Mouse (Mus musculus) embryonic facial prominence, embryonic 15.5 days (tissue): ENCODE data around the gene Ckap4. TPM values are rescaled to one million over a fixed set of nuclear protein-coding genes. Genes with fewer than 3 reads are reported as not detected.

Source experiments
- ATAC-seq: fragments of 200-750 bp; cut with Nextera tagmentation; 2 replicates; pipeline ENCODE4 v1.8.0; 2017; ENCODE audit warnings: low read depth, moderate TSS enrichment; ENCODE audit not compliant: insufficient number of reproducible peaks, low FRiP score, low TSS enrichment
- H3K27ac ChIP-seq: fragments of 300-500 bp; sonication (generic); replicated peaks from 2 replicates; pipeline ENCODE4 v1.5.1; 2015; ENCODE audit warnings: mild to moderate bottlenecking, inconsistent platforms
- H3K27me3 ChIP-seq: fragments of 300-500 bp; sonication (generic); 2 replicates; pipeline ENCODE4 v1.6.1; 2015; ENCODE audit warnings: inconsistent platforms
- H3K36me3 ChIP-seq: fragments of 300-500 bp; sonication (generic); 2 replicates; pipeline ENCODE4 v1.6.1; 2015; ENCODE audit warnings: mild to moderate bottlenecking, inconsistent platforms
- H3K4me1 ChIP-seq: fragments of 300-500 bp; sonication (generic); 2 replicates; pipeline ENCODE4 v1.6.1; 2015; ENCODE audit warnings: inconsistent platforms
- H3K4me2 ChIP-seq: fragments of 300-500 bp; sonication (generic); replicated peaks from 2 replicates; pipeline ENCODE4 v1.6.1; 2015; ENCODE audit warnings: mild to moderate bottlenecking, inconsistent platforms
- H3K4me3 ChIP-seq: fragments of 300-500 bp; sonication (generic); replicated peaks from 2 replicates; pipeline ENCODE4 v1.5.1; 2015; ENCODE audit warnings: mild to moderate bottlenecking, inconsistent platforms
- H3K9ac ChIP-seq: fragments of 300-500 bp; sonication (generic); 2 replicates; pipeline ENCODE4 v1.6.1; 2015; ENCODE audit warnings: inconsistent platforms
- H3K9me3 ChIP-seq: fragments of 300-500 bp; sonication (generic); replicated peaks from 2 replicates; pipeline ENCODE4 v1.6.1; 2016; ENCODE audit warnings: inconsistent platforms
- WGBS: fragments of 180-500 bp; shearing (Covaris S2); methylation state at CpG from one replicate; pipeline ENCODE4 v1.1.7; 2015; 5-methylcytosine and 5-hydroxymethylcytosine counted together
- polyA plus RNA-seq: library from polyadenylated mRNA; unstranded; fragments of >200 nt; fragmentation: Nextera tagmentation; extraction: Ambion mirVana; gene quantifications from 2 replicates; pipeline ENCODE4 v1.2.1, GENCODE M21; 2015

Ckap4 gene
- polyA plus RNA-seq, 1 experiment from 2014 or later = 134 TPM

GRCm38 (mm10) chr10:84564427-84564826 is 30.6 kb upstream of the Ckap4 start:
- 61% methylated on average over 8 of the region's 8 CpGs for WGBS
- Histone ChIP-seq H3K27me3 (no peaks in the 10 kb centered on the region), H3K4me1 (0 out of 2 replicates have a peak, but pooled peaks cover 11% of the 10 kb centered on the region), H3K36me3 (no peaks in the 10 kb centered on the region), H3K9ac (no peak overlapping the region), H3K4me2 (no peak overlapping the region), H3K4me3 (no peak overlapping the region), H3K9me3 (no peaks in the 10 kb centered on the region), H3K27ac (no peak overlapping the region)
- ATAC-seq = no peak

GRCm38 (mm10) chr10:84562567-84563554 is 29.0 kb upstream of the Ckap4 start:
- Histone ChIP-seq H3K27ac (no peak overlapping the region), H3K9me3 (no peaks in the 10 kb centered on the region), H3K9ac (no peak overlapping the region), H3K4me1 (0 out of 2 replicates have a peak, but pooled peaks cover 11% of the 10 kb centered on the region), H3K36me3 (no peaks in the 10 kb centered on the region), H3K4me3 (no peak overlapping the region), H3K4me2 (no peak overlapping the region), H3K27me3 (no peaks in the 10 kb centered on the region)
- 42% methylated on average over 13 of the region's 13 CpGs for WGBS
- peak; percentile 51; the same call in 1 of the 2 replicates for ATAC-seq

GRCm38 (mm10) chr10:84562121-84562520 is 28.3 kb upstream of the Ckap4 start:
- H3K27ac ChIP-seq = no peak overlapping the region
- WGBS = 50% methylated on average over 5 of the region's 5 CpGs

GRCm38 (mm10) chr10:84559986-84560385 is 26.1 kb upstream of the Ckap4 start:
- Histone ChIP-seq H3K36me3 (no peaks in the 10 kb centered on the region), H3K4me1 (0 out of 2 replicates have a peak, but pooled peaks cover 6% of the 10 kb centered on the region), H3K9ac (no peak overlapping the region), H3K4me2 (no peak overlapping the region), H3K4me3 (no peak overlapping the region), H3K9me3 (no peaks in the 10 kb centered on the region), H3K27ac (no peak overlapping the region), H3K27me3 (no peaks in the 10 kb centered on the region)
- 91% methylated on average over 4 of the region's 4 CpGs for WGBS
- ATAC-seq = no peak

More at GRCm38 (mm10) chr10:84562121-84562520, 28.3 kb upstream of the Ckap4 start:
- H3K9ac ChIP-seq = no peak overlapping the region
- no peak overlapping the region for H3K4me3 ChIP-seq
- ATAC-seq = no peak
- H3K36me3 ChIP-seq = no peaks in the 10 kb centered on the region
- no peaks in the 10 kb centered on the region for H3K27me3 ChIP-seq
- H3K9me3 ChIP-seq = no peaks in the 10 kb centered on the region
- H3K4me2 ChIP-seq = no peak overlapping the region
- 0 out of 2 replicates have a peak, but pooled peaks cover 11% of the 10 kb centered on the region for H3K4me1 ChIP-seq

- Histone ChIP-seq H3K9ac (no peak overlapping the region), H3K4me2 (no peak overlapping the region), H3K27me3 (no peaks in the 10 kb centered on the region), H3K36me3 (no peaks in the 10 kb centered on the region), H3K27ac (no peak overlapping the region), H3K9me3 (no peaks in the 10 kb centered on the region), H3K4me3 (no peak overlapping the region), H3K4me1 (0 out of 2 replicates have a peak, but pooled peaks cover 6% of the 10 kb centered on the region)
- WGBS = 94% methylated on average over 1 of the region's 1 CpGs
- no peak for ATAC-seq
Observed at GRCm38 (mm10) chr10:84558511-84558910, 24.6 kb upstream of the Ckap4 start.

- no peak overlapping the region for H3K9ac ChIP-seq
Observed at GRCm38 (mm10) chr10:84556120-84556519, 22.3 kb upstream of the Ckap4 start.

GRCm38 (mm10) chr10:84554291-84555009 is 20.6 kb upstream of the Ckap4 start:
- no peak overlapping the region for H3K4me3 ChIP-seq
- no peak overlapping the region for H3K9ac ChIP-seq
- H3K27me3 ChIP-seq = no peaks in the 10 kb centered on the region
- H3K9me3 ChIP-seq = no peaks in the 10 kb centered on the region
- H3K27ac ChIP-seq = no peak overlapping the region
- no peaks in the 10 kb centered on the region for H3K4me1 ChIP-seq
- no peak overlapping the region for H3K4me2 ChIP-seq
- WGBS = 31% methylated on average over 6 of the region's 6 CpGs
- H3K36me3 ChIP-seq = no peaks in the 10 kb centered on the region
- ATAC-seq = no peak

More at GRCm38 (mm10) chr10:84556120-84556519, 22.3 kb upstream of the Ckap4 start:
- H3K4me3 ChIP-seq = no peak overlapping the region
- no peak overlapping the region for H3K4me2 ChIP-seq
- no peaks in the 10 kb centered on the region for H3K9me3 ChIP-seq
- no peaks in the 10 kb centered on the region for H3K36me3 ChIP-seq
- no peaks in the 10 kb centered on the region for H3K4me1 ChIP-seq
- no peak for ATAC-seq
- 57% methylated on average over 2 of the region's 2 CpGs for WGBS
- H3K27ac ChIP-seq = no peak overlapping the region
- H3K27me3 ChIP-seq = no peaks in the 10 kb centered on the region

- WGBS = 81% methylated on average over 2 of the region's 2 CpGs
- H3K27me3 ChIP-seq = no peaks in the 10 kb centered on the region
Observed at GRCm38 (mm10) chr10:84552477-84552876, 18.6 kb upstream of the Ckap4 start.

GRCm38 (mm10) chr10:84551846-84552245 is 18.0 kb upstream of the Ckap4 start:
- no peak for ATAC-seq
- 94% methylated on average over 3 of the region's 3 CpGs for whole genome bisulfite sequencing
- H3K9me3 ChIP-seq = no peaks in the 10 kb centered on the region
- no peaks in the 10 kb centered on the region for H3K36me3 ChIP-seq
- H3K4me3 ChIP-seq = no peak overlapping the region
- no peaks in the 10 kb centered on the region for H3K27me3 ChIP-seq
- no peak overlapping the region for H3K9ac ChIP-seq
- H3K27ac ChIP-seq = no peak overlapping the region
- H3K4me1 ChIP-seq = peaks cover 3% of the 10 kb centered on the region; the same call in 1 of the 2 replicates
- H3K4me2 ChIP-seq = no peak overlapping the region

More at GRCm38 (mm10) chr10:84552477-84552876, 18.6 kb upstream of the Ckap4 start:
- no peaks in the 10 kb centered on the region for H3K36me3 ChIP-seq
- no peaks in the 10 kb centered on the region for H3K9me3 ChIP-seq
- no peak overlapping the region for H3K4me3 ChIP-seq
- no peak overlapping the region for H3K27ac ChIP-seq
- peaks cover 3% of the 10 kb centered on the region; the same call in 1 of the 2 replicates for H3K4me1 ChIP-seq
- H3K4me2 ChIP-seq = no peak overlapping the region
- ATAC-seq = no peak
- no peak overlapping the region for H3K9ac ChIP-seq

- Histone ChIP-seq H3K4me3 (no peak overlapping the region), H3K36me3 (no peaks in the 10 kb centered on the region), H3K9ac (no peak overlapping the region), H3K4me1 (peaks cover 3% of the 10 kb centered on the region; the same call in 1 of the 2 replicates), H3K27me3 (no peaks in the 10 kb centered on the region), H3K9me3 (no peaks in the 10 kb centered on the region), H3K27ac (no peak overlapping the region), H3K4me2 (no peak overlapping the region)
- ATAC-seq = no peak
- WGBS = 77% methylated on average over 10 of the region's 10 CpGs
Observed at GRCm38 (mm10) chr10:84549920-84550293, 16.0 kb upstream of the Ckap4 start.
